Mouse (Mus musculus) gastrocnemius, postnatal 4 days (tissue): ENCODE data around the gene Cntnap1. TPM values are rescaled to one million over a fixed set of nuclear protein-coding genes. Genes with fewer than 3 reads are reported as not detected.
A peak's percentile ranks its signal among the peaks of the same experiment; 100 is the strongest.

ENCODE experiments used
- DNase-seq, 2 experiments: peaks; one replicate each; pipeline ENCODE4 v3.0.0; 2021 to 2022; ENCODE audit warnings: low spot score in 2 of 2, mixed read lengths in 2 of 2
- total RNA-seq, 2 experiments: library from RNA; stranded (reverse); gene quantifications; 2 replicates each; pipeline ENCODE4 v1.2.3; 2021

Cntnap1 gene
- total RNA-seq, 2 experiments from 2014 or later, result 3.2 to 4.1 TPM

- DNase-seq, result no peak
Measured at GRCm38 (mm10) chr11:101169301-101170107, 819 bp upstream of the Cntnap1 start.

- peak; percentile 86 to 93 for DNase-seq
Measured at GRCm38 (mm10) chr11:101170811-101171610, 688 bp downstream of the Cntnap1 start, which contains the start of gene Plekhh3. Gene Plekhh3 (minus strand): TSS chr11:101171351.

GRCm38 (mm10) chr11:101171721-101172433, 1.6 kb downstream of the Cntnap1 start:
- peak; percentile 53 to 73 for DNase-seq

GRCm38 (mm10) chr11:101172434-101172815, 2.1 kb downstream of the Cntnap1 start:
- DNase-seq, result no peak

- no peak for DNase-seq
Measured at GRCm38 (mm10) chr11:101173112-101173511, 2.8 kb downstream of the Cntnap1 start.

GRCm38 (mm10) chr11:101173631-101174388, 3.5 kb downstream of the Cntnap1 start:
- DNase-seq, result peak; percentile 63 to 80

GRCm38 (mm10) chr11:101174389-101174745, 4.0 kb downstream of the Cntnap1 start:
- DNase-seq, result no peak

- no peak for DNase-seq
Measured at GRCm38 (mm10) chr11:101174851-101175628, 4.7 kb downstream of the Cntnap1 start, which contains the start of gene Ccr10. Gene Ccr10 (minus strand): TSS chr11:101175443.

GRCm38 (mm10) chr11:101175636-101176116, 5.4 kb downstream of the Cntnap1 start:
- no peak for DNase-seq

- DNase-seq, result no peak
Measured at GRCm38 (mm10) chr11:101176117-101176691, 5.9 kb downstream of the Cntnap1 start.

GRCm38 (mm10) chr11:101176933-101177773, 6.8 kb downstream of the Cntnap1 start:
- no peak for DNase-seq

GRCm38 (mm10) chr11:101178061-101179058, 8.0 kb downstream of the Cntnap1 start:
- DNase-seq, result no peak

GRCm38 (mm10) chr11:101179306-101179705, 9.0 kb downstream of the Cntnap1 start:
- DNase-seq, result no peak

GRCm38 (mm10) chr11:101180261-101180660, 9.9 kb downstream of the Cntnap1 start:
- DNase-seq, result no peak

- DNase-seq, result peak; percentile 70 to 72
Measured at GRCm38 (mm10) chr11:101180846-101181740, 10.8 kb downstream of the Cntnap1 start.

GRCm38 (mm10) chr11:101181961-101182360, 11.6 kb downstream of the Cntnap1 start:
- no peak for DNase-seq
